Mouse (Mus musculus): ENCODE measurements around the gene Dapk2. TPM values are rescaled to one million over a fixed set of nuclear protein-coding genes. Genes with fewer than 3 reads are reported as not detected.

Dapk2 gene
- polyA plus RNA-seq, 1 experiment from 2014 or later: 16.9 TPM

GRCm38 (mm10) chr9:66131466-66131865 lies 26.6 kb upstream of the Dapk2 start:
- Histone ChIP-seq H3K9ac (ENCODE audit: low read depth, low read length) (no peak overlapping the region), H3K4me3 (ENCODE audit: low read depth, low read length) (no peak overlapping the region), H3K36me3 (ENCODE audit: control insufficient read depth, insufficient read depth) (peaks cover 48% of the 10 kb centered on the region), H3K9me3 (ENCODE audit: control insufficient read depth) (no peaks in the 10 kb centered on the region), H3K27me3 (replicated peaks; ENCODE audit: control insufficient read depth, insufficient read depth, low read length) (no peaks in the 10 kb centered on the region), H3K27ac (ENCODE audit: low read depth, low read length) (no peak overlapping the region), H3K4me1 (replicated peaks; ENCODE audit: control insufficient read depth, insufficient read depth, low read length) (0 out of 2 replicates have a peak, but pooled peaks cover 5% of the 10 kb centered on the region), H3K4me2 (replicated peaks; ENCODE audit: low read depth) (no peak overlapping the region)
- no peak for TF ChIP-seq CTCF (IDR thresholded peaks at IDR 0.05; ENCODE audit: low read depth)
- ATAC-seq: no peak
- 74% methylated on average over 2 of the region's 2 CpGs for WGBS

GRCm38 (mm10) chr9:66135967-66136366 lies 22.1 kb upstream of the Dapk2 start:
- Histone ChIP-seq H3K4me3 (ENCODE audit: low read depth, low read length) (no peak overlapping the region), H3K27me3 (replicated peaks; ENCODE audit: control insufficient read depth, insufficient read depth, low read length) (no peaks in the 10 kb centered on the region), H3K9ac (ENCODE audit: low read depth, low read length) (no peak overlapping the region), H3K4me2 (replicated peaks; ENCODE audit: low read depth) (no peak overlapping the region), H3K36me3 (ENCODE audit: control insufficient read depth, insufficient read depth) (peaks cover 71% of the 10 kb centered on the region), H3K4me1 (replicated peaks; ENCODE audit: control insufficient read depth, insufficient read depth, low read length) (no peaks in the 10 kb centered on the region), H3K9me3 (ENCODE audit: control insufficient read depth) (no peaks in the 10 kb centered on the region), H3K27ac (ENCODE audit: low read depth, low read length) (no peak overlapping the region)
- ATAC-seq: no peak
- TF ChIP-seq CTCF (IDR thresholded peaks at IDR 0.05; ENCODE audit: low read depth): peak; percentile 73
- 45% methylated on average over 4 of the region's 4 CpGs for WGBS

- H3K9ac ChIP-seq (ENCODE audit: low read depth, low read length): no peak overlapping the region
- no peaks in the 10 kb centered on the region for H3K9me3 ChIP-seq (ENCODE audit: control insufficient read depth)
- ATAC-seq: no peak
- no peak overlapping the region for H3K4me3 ChIP-seq (ENCODE audit: low read depth, low read length)
- no peaks in the 10 kb centered on the region for H3K4me1 ChIP-seq (replicated peaks; ENCODE audit: control insufficient read depth, insufficient read depth, low read length)
- no peak for TF ChIP-seq CTCF (IDR thresholded peaks at IDR 0.05; ENCODE audit: low read depth)
- 90% methylated on average over 7 of the region's 7 CpGs for WGBS
- H3K36me3 ChIP-seq (ENCODE audit: control insufficient read depth, insufficient read depth): peaks cover 67% of the 10 kb centered on the region
- no peak overlapping the region for H3K4me2 ChIP-seq (replicated peaks; ENCODE audit: low read depth)
- no peaks in the 10 kb centered on the region for H3K27me3 ChIP-seq (replicated peaks; ENCODE audit: control insufficient read depth, insufficient read depth, low read length)
- no peak overlapping the region for H3K27ac ChIP-seq (ENCODE audit: low read depth, low read length)
These were observed 19.8 kb upstream of the Dapk2 start for GRCm38 (mm10) chr9:66138193-66138592.

GRCm38 (mm10) chr9:66142265-66142664 lies 15.8 kb upstream of the Dapk2 start:
- no peak overlapping the region for H3K27ac ChIP-seq (ENCODE audit: low read depth, low read length)
- H3K9me3 ChIP-seq (ENCODE audit: control insufficient read depth): no peaks in the 10 kb centered on the region
- no peaks in the 10 kb centered on the region for H3K27me3 ChIP-seq (replicated peaks; ENCODE audit: control insufficient read depth, insufficient read depth, low read length)
- TF ChIP-seq CTCF (IDR thresholded peaks at IDR 0.05; ENCODE audit: low read depth): no peak
- H3K4me1 ChIP-seq (replicated peaks; ENCODE audit: control insufficient read depth, insufficient read depth, low read length): no peaks in the 10 kb centered on the region
- no peak overlapping the region for H3K4me2 ChIP-seq (replicated peaks; ENCODE audit: low read depth)
- H3K9ac ChIP-seq (ENCODE audit: low read depth, low read length): no peak overlapping the region
- no peak for ATAC-seq
- H3K36me3 ChIP-seq (ENCODE audit: control insufficient read depth, insufficient read depth): peaks cover 29% of the 10 kb centered on the region
- WGBS: 75% methylated on average over 1 of the region's 1 CpGs
- H3K4me3 ChIP-seq (ENCODE audit: low read depth, low read length): no peak overlapping the region

GRCm38 (mm10) chr9:66144248-66144647 lies 13.8 kb upstream of the Dapk2 start:
- peaks cover 12% of the 10 kb centered on the region for H3K36me3 ChIP-seq (ENCODE audit: control insufficient read depth, insufficient read depth)
- no peaks in the 10 kb centered on the region for H3K27me3 ChIP-seq (replicated peaks; ENCODE audit: control insufficient read depth, insufficient read depth, low read length)
- no peak overlapping the region for H3K27ac ChIP-seq (ENCODE audit: low read depth, low read length)
- no peak overlapping the region for H3K4me2 ChIP-seq (replicated peaks; ENCODE audit: low read depth)
- ATAC-seq: no peak
- H3K4me3 ChIP-seq (ENCODE audit: low read depth, low read length): no peak overlapping the region
- 8% methylated on average over 6 of the region's 6 CpGs for WGBS
- H3K9ac ChIP-seq (ENCODE audit: low read depth, low read length): no peak overlapping the region
- no peaks in the 10 kb centered on the region for H3K9me3 ChIP-seq (ENCODE audit: control insufficient read depth)
- no peaks in the 10 kb centered on the region for H3K4me1 ChIP-seq (replicated peaks; ENCODE audit: control insufficient read depth, insufficient read depth, low read length)
- peak; percentile 92 for TF ChIP-seq CTCF (IDR thresholded peaks at IDR 0.05; ENCODE audit: low read depth)

GRCm38 (mm10) chr9:66146141-66146540 lies 11.9 kb upstream of the Dapk2 start:
- Histone ChIP-seq H3K4me1 (replicated peaks; ENCODE audit: control insufficient read depth, insufficient read depth, low read length) (no peaks in the 10 kb centered on the region), H3K27ac (ENCODE audit: low read depth, low read length) (no peak overlapping the region), H3K36me3 (ENCODE audit: control insufficient read depth, insufficient read depth) (no peaks in the 10 kb centered on the region), H3K27me3 (replicated peaks; ENCODE audit: control insufficient read depth, insufficient read depth, low read length) (no peaks in the 10 kb centered on the region), H3K9ac (ENCODE audit: low read depth, low read length) (no peak overlapping the region), H3K9me3 (ENCODE audit: control insufficient read depth) (no peaks in the 10 kb centered on the region), H3K4me3 (ENCODE audit: low read depth, low read length) (no peak overlapping the region), H3K4me2 (replicated peaks; ENCODE audit: low read depth) (no peak overlapping the region)
- TF ChIP-seq CTCF (IDR thresholded peaks at IDR 0.05; ENCODE audit: low read depth): peak; percentile 28
- ATAC-seq: no peak

- H3K9ac ChIP-seq (ENCODE audit: low read depth, low read length): no peak overlapping the region
- no peak overlapping the region for H3K4me2 ChIP-seq (replicated peaks; ENCODE audit: low read depth)
- H3K27ac ChIP-seq (ENCODE audit: low read depth, low read length): no peak overlapping the region
- no peaks in the 10 kb centered on the region for H3K36me3 ChIP-seq (ENCODE audit: control insufficient read depth, insufficient read depth)
- 70% methylated on average over 9 of the region's 9 CpGs for WGBS
- H3K4me3 ChIP-seq (ENCODE audit: low read depth, low read length): no peak overlapping the region
- no peaks in the 10 kb centered on the region for H3K27me3 ChIP-seq (replicated peaks; ENCODE audit: control insufficient read depth, insufficient read depth, low read length)
- no peaks in the 10 kb centered on the region for H3K9me3 ChIP-seq (ENCODE audit: control insufficient read depth)
- no peak for ATAC-seq
- H3K4me1 ChIP-seq (replicated peaks; ENCODE audit: control insufficient read depth, insufficient read depth, low read length): no peaks in the 10 kb centered on the region
- no peak for TF ChIP-seq CTCF (IDR thresholded peaks at IDR 0.05; ENCODE audit: low read depth)
These were observed 6.0 kb upstream of the Dapk2 start for GRCm38 (mm10) chr9:66152011-66152410.

Data from intestine, postnatal 0 days (tissue).